Mouse (Mus musculus) embryonic fibroblast, embryonic 13.5 days (primary cell): ENCODE data around the gene Mrpl51. TPM values are rescaled to one million over a fixed set of nuclear protein-coding genes. Genes with fewer than 3 reads are reported as not detected.

Experiments
- H3K27ac ChIP-seq: 2 replicates; pipeline ENCODE4 v1.5.1; 2012; ENCODE audit warnings: low read length, control low read depth, inconsistent platforms; ENCODE audit not compliant: insufficient read depth
- H3K4me1 ChIP-seq: 2 replicates; pipeline ENCODE4 v1.6.1; 2011; ENCODE audit warnings: low read length; ENCODE audit not compliant: control insufficient read depth, insufficient read depth
- H3K4me3 ChIP-seq: 2 replicates; pipeline ENCODE4 v1.5.1; 2011; ENCODE audit warnings: mild to moderate bottlenecking, control low read depth, low read length; ENCODE audit not compliant: insufficient read depth
- CTCF ChIP-seq: IDR thresholded peaks from 2 replicates; pipeline ENCODE4 v1.5.1; 2011; ENCODE audit warnings: mild to moderate bottlenecking, control low read depth, low read length, moderate library complexity, borderline replicate concordance; ENCODE audit not compliant: insufficient read depth
- POLR2A ChIP-seq: IDR thresholded peaks from 2 replicates; pipeline ENCODE4 v1.6.1; 2011; ENCODE audit warnings: low read depth, mild to moderate bottlenecking, control low read depth, low read length, moderate library complexity
- polyA plus RNA-seq: library from polyadenylated mRNA; stranded (reverse); fragments of >200 nt; gene quantifications from 2 replicates; pipeline ENCODE4 v1.2.4, GENCODE M21; 2011; ENCODE audit warnings: low read depth; ENCODE audit not compliant: missing spikeins, insufficient read length

Gene Mrpl51
- polyA plus RNA-seq, 1 experiment: 76.2 TPM

- TF ChIP-seq CTCF: no peak
- peak; percentile 100 for TF ChIP-seq POLR2A
- Histone ChIP-seq H3K4me1 (peaks cover 15% of the 10 kb centered on the region; the same call in 1 of the 2 replicates), H3K27ac (peak overlapping the region; percentile 96), H3K4me3 (peak overlapping the region; percentile 86)
Observed at GRCm38 (mm10) chr6:125165328-125165891, 26.2 kb upstream of the Mrpl51 start.

GRCm38 (mm10) chr6:125166051-125166751 lies 25.4 kb upstream of the Mrpl51 start, which contains the start of gene Gapdh:
Gene Gapdh, minus strand, starts transcription at chr6:125166467.
- peaks cover 10% of the 10 kb centered on the region; the same call in 1 of the 2 replicates for H3K4me1 ChIP-seq
- peak within 1 kb of the TSS; percentile 96 for H3K27ac ChIP-seq
- TF ChIP-seq CTCF (no peak), POLR2A (peak; percentile 75)
- H3K4me3 ChIP-seq: peak within 1 kb of the TSS; percentile 86

- TF ChIP-seq POLR2A: peak; percentile 10; the same call in 1 of the 2 replicates
- no peak for TF ChIP-seq CTCF
- Histone ChIP-seq H3K4me1 (peaks cover 10% of the 10 kb centered on the region; the same call in 1 of the 2 replicates), H3K4me3 (peak overlapping the region; percentile 16), H3K27ac (peak overlapping the region; percentile 79)
Observed at GRCm38 (mm10) chr6:125166861-125167650, 24.5 kb upstream of the Mrpl51 start.

GRCm38 (mm10) chr6:125168086-125168485 lies 23.5 kb upstream of the Mrpl51 start:
- Histone ChIP-seq H3K4me1 (peaks cover 10% of the 10 kb centered on the region; the same call in 1 of the 2 replicates), H3K27ac (no peak overlapping the region), H3K4me3 (no peak overlapping the region)
- no peak for TF ChIP-seq CTCF
- no peak for TF ChIP-seq POLR2A

- H3K4me1 ChIP-seq: peaks cover 10% of the 10 kb centered on the region; the same call in 1 of the 2 replicates
- H3K27ac ChIP-seq: no peak overlapping the region
- TF ChIP-seq CTCF (no peak), POLR2A (no peak)
- H3K4me3 ChIP-seq: no peak overlapping the region
Observed at GRCm38 (mm10) chr6:125170194-125170593, 21.4 kb upstream of the Mrpl51 start.

- no peak overlapping the region for H3K4me3 ChIP-seq
- peaks cover 3% of the 10 kb centered on the region; the same call in 1 of the 2 replicates for H3K4me1 ChIP-seq
- no peak overlapping the region for H3K27ac ChIP-seq
- TF ChIP-seq POLR2A: no peak
- TF ChIP-seq CTCF: no peak
Observed at GRCm38 (mm10) chr6:125172474-125172873, 19.1 kb upstream of the Mrpl51 start.

- no peak overlapping the region for H3K4me3 ChIP-seq
Observed at GRCm38 (mm10) chr6:125173256-125173655, 18.3 kb upstream of the Mrpl51 start.

GRCm38 (mm10) chr6:125175469-125175868 lies 16.1 kb upstream of the Mrpl51 start:
- Histone ChIP-seq H3K4me3 (no peak overlapping the region), H3K4me1 (no peaks in the 10 kb centered on the region), H3K27ac (no peak overlapping the region)
- TF ChIP-seq POLR2A (no peak), CTCF (no peak)

More at GRCm38 (mm10) chr6:125173256-125173655, 18.3 kb upstream of the Mrpl51 start:
- H3K4me1 ChIP-seq: no peaks in the 10 kb centered on the region
- TF ChIP-seq CTCF (no peak), POLR2A (no peak)
- H3K27ac ChIP-seq: no peak overlapping the region

GRCm38 (mm10) chr6:125179601-125180000 lies 12.0 kb upstream of the Mrpl51 start:
- Histone ChIP-seq H3K27ac (no peak overlapping the region), H3K4me3 (no peak overlapping the region), H3K4me1 (no peaks in the 10 kb centered on the region)
- TF ChIP-seq POLR2A (no peak), CTCF (no peak)
